Mouse (Mus musculus) Muller cell, postnatal 12 days (primary cell): ENCODE measurements around the gene Helz2.
A peak's percentile ranks its signal among the peaks of the same experiment; 100 is the strongest.

ENCODE experiments used
- DNase-seq: peaks from one replicate; pipeline ENCODE4 v3.0.0-alpha.2; 2015; ENCODE audit errors: inconsistent ontology term

Helz2 gene

GRCm38 (mm10) chr2:181238091-181238610 lies 3.7 kb downstream of the Helz2 start:
- DNase-seq: no peak

- no peak for DNase-seq
These were observed 4.4 kb downstream of the Helz2 start for GRCm38 (mm10) chr2:181237251-181238014.

DNA sequence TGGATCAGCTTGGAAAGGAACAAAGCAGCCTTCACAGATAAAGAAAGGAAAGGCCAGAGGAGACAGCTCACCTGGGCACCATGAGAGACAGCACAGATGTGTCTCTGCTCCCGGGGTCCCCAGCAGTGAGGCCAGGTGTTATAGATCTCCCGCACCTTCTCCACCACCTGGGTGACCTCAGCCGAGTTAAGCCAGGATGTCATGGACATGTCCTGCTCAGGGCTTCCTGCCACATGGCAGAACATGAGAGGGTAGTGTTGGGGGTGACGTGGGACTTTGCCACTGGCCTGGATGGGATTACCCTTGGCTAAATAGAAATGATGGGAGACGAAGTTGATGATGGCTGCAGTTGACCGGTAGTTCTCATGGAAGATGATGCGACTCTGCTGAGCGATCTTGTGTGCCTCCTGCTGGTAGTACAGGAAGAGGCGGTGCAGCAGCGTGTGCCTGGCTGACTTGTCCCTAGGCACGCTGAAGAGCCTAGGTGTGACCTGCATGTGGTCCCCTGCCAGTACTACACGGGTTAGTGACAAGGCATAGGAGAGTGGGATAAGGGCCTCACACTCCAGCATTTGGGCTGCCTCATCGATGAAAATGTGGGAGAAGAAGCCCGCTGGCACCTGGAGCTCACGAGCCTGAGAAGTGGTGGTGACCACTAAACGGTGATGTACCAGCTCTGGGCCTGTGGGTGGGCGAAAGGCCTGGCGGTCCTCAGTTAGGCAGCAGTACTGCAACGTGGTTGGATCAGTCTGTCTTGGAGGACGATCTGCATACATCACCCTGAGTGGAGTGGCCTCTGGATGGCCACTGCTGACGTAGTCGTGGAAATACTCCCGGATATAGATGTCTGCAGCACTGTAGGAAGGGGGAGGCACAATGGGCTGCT lies 5.9 kb downstream of the Helz2 start:
- DNase-seq: no peak

- DNase-seq: no peak
These were observed 7.1 kb downstream of the Helz2 start for GRCm38 (mm10) chr2:181234680-181235079.

- no peak for DNase-seq
These were observed 8.4 kb downstream of the Helz2 start for GRCm38 (mm10) chr2:181233443-181233842.

- DNase-seq: no peak
These were observed 10.7 kb downstream of the Helz2 start for GRCm38 (mm10) chr2:181231171-181231570.

DNA sequence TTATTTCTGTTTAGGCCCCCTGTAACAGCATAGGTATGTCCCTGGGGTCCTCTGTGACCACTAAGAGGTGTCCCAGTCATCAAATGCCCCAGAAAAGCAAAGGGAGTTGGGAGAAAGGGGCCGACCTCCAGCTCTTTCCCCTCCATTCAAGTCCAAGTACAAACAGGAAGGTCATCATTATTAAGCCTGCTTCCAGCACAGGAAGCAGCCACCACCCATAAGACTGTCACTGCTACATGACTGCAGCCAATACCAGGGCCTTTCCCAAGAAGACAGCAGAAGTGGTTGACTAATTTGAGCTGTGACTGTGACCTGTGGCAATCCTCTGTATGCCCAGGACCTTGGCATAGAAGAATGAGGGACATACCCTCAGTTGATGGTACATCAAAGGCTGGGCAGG lies 13.5 kb downstream of the Helz2 start:
- DNase-seq: no peak

GRCm38 (mm10) chr2:181227122-181227521 lies 14.7 kb downstream of the Helz2 start:
- DNase-seq: no peak

GRCm38 (mm10) chr2:181224994-181225393 lies 16.8 kb downstream of the Helz2 start:
- no peak for DNase-seq

DNA sequence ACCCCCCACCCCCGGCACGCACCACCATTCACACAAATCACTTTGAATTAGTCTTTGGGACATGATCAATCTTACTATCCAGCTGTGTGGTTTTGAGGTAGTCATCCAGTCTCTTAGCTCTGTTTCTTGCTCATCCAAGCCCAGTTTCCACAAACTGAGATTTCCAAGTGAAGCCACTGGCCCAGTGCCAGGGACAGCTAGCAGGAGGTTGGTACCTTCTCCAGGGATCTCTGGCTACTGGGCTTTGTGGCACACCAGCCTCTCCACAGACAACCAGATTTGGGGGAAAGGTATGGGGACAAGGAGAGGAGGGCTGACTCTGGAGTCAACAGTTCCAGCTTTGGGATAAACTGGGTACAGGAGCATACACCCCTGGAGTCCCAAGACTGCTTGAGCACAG lies 21.5 kb downstream of the Helz2 start:
- DNase-seq: peak; percentile 19

DNA sequence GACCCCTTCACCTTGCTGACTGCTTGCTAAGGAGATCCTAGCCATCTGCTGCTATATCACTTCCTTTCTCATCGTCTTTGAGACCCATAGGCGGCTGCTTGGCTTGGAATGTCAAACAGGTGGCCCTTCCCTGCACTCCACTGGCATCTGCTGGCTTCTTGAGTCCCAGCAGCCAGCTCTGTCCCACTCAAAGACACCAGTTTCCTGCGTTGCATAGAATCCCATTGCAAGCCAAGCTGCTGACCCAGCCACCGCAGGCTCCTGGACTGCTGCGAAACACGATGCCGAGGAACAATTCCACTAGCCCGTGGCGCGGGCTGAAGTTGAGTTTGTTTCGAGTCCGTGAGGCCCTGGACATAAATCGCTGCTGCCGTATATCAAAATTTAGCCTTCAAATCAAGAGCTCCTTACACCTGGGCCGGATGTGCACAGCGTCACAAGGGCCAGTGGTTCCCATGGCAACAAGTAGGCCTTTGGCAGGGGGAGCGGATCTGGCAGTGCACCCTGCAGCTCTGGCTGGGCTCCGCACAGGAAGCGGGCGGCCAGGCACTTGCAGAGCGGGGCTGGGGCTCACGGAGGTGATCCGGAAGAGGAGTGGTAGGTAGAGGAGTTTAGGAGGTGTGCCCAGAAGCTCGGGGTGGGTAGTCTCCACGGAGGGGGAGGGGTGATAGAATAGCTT lies 22.1 kb downstream of the Helz2 start, which contains the start of gene Fndc11:
Gene Fndc11, plus strand, starts transcription at position 476 of the 679 bp plus-strand sequence.
- peak; percentile 71 for DNase-seq

DNA sequence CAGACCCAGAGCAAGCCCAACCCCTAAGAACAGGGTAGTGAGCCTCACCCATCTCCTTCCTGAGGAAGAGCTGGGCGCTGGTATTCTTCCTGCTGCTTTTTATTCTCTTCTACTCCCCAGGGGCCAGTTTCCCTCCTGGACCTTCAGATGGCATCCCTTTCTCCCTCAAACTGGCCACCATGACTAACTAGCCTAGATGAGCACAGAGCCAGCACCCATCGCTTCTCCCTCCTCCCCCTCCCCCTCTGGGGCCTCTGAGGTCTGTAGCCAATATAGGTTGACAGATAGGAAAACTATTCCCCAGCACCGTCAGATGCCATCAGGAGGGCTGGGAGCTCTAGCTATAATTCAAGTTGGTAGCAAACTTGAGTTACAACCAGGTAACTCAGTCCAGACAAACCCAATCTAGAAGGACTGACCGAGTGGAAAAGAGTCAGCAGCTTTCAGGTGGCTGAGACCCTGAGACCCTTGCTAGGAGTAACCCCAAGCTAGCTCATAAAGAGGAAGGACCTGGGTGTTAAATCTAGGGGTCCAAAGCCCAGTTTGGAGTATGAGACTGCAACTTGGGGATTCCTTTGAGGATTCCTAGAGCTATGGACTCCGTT lies 22.8 kb downstream of the Helz2 start:
- no peak for DNase-seq

GRCm38 (mm10) chr2:181216037-181216436 lies 25.8 kb downstream of the Helz2 start:
- no peak for DNase-seq

DNA sequence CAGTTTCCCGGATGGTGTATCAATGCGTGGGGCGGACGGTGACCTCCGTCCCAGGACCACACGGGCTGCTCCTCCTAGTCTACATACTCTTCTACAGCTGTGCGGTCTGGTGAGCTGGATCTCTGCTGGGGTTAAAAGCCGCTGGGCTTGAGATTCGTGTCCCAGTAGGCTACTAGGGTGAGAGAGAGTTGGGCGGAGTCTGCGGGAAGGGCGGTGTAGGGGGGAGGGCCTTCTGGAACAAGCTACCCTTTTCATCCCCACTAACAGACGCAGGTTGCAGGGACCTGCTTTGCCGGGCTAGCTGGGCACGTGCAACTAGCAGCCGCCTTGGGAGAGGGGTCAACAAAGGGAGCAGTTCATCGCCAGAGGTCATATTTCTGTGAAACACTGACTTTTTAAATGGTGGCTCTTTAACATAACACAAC lies 28.8 kb downstream of the Helz2 start, which contains the start of gene Srms:
Gene Srms, minus strand, starts transcription at position 165 of the 425 bp plus-strand sequence.
- peak; percentile 14 for DNase-seq

- peak; percentile 5 for DNase-seq
These were observed 29.3 kb downstream of the Helz2 start for GRCm38 (mm10) chr2:181212389-181213020.

DNA sequence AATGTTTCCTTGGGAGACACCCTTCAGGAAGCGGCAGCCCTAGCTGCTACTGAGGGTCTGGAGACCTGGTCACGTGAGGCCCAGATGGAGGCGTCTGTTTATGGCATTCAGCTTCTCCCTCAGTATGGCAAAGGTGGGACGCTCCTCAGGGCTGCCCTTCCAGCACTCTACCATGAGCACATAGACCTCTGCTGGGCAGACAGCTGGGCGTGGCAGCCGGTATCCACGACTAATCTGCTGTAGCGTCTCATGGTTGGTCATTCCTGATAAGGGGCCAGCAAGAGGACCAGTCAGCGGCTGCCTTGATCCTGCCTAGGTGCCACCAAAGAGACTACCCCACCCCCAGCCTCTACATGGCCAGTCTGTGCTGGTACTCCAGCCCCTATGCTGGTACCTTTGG lies 35.7 kb downstream of the Helz2 start:
- DNase-seq: no peak

GRCm38 (mm10) chr2:181205678-181206077 lies 36.1 kb downstream of the Helz2 start:
- DNase-seq: no peak

GRCm38 (mm10) chr2:181202886-181203285 lies 38.9 kb downstream of the Helz2 start:
- DNase-seq: no peak

GRCm38 (mm10) chr2:181202422-181202821 lies 39.4 kb downstream of the Helz2 start, which contains the start of gene Ptk6:
TSS of gene Ptk6 (minus strand) at chr2:181202789.
- DNase-seq: no peak

DNA sequence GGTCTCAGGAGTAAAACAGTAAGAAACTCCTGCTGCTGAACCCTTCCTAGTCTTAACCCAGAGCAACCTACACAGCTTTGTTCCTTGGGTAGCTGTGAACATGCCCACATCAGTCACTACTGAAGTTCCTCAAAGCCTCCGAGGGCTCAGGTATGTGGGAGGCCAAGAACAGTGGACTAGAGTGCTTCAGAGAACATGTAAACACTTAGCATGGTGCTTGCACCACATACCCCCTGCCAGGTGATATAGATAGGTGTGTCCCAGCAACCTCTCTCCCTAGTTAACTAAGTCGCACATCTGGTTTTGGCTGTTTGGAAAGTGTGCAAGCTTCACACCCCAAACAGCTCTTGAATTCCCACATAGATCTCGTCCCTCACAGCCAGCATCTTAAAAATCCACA lies 40.2 kb downstream of the Helz2 start:
- no peak for DNase-seq
